Mouse (Mus musculus) small intestine, adult 2 months (tissue): Measurements from ENCODE around the gene Cacnb4. TPM values are rescaled to one million over a fixed set of nuclear protein-coding genes. Genes with fewer than 3 reads are reported as not detected.

Experiments used
- H3K27ac ChIP-seq: fragments of 200-500 bp; 2 replicates; pipeline ENCODE4 v1.5.1; 2012; ENCODE audit warnings: low read depth, low read length, control low read depth, inconsistent platforms; ENCODE audit not compliant: insufficient read depth
- H3K27me3 ChIP-seq: fragments of 200-500 bp; 2 replicates; pipeline ENCODE4 v1.6.1; 2012; ENCODE audit warnings: mild to moderate bottlenecking, moderate library complexity, low read length, inconsistent platforms; ENCODE audit not compliant: control insufficient read depth, insufficient read depth
- H3K36me3 ChIP-seq: fragments of 200-500 bp; 2 replicates; pipeline ENCODE4 v1.6.1; 2012; ENCODE audit warnings: mild to moderate bottlenecking, low read length, control low read depth, inconsistent platforms; ENCODE audit not compliant: control insufficient read depth, insufficient read depth
- H3K4me1 ChIP-seq: fragments of 200-500 bp; 2 replicates; pipeline ENCODE4 v1.6.1; 2012; ENCODE audit warnings: low read length, inconsistent platforms, mixed read lengths; ENCODE audit not compliant: control insufficient read depth, insufficient read depth, insufficient read length
- H3K4me3 ChIP-seq: fragments of 200-500 bp; 2 replicates; pipeline ENCODE4 v1.5.1; 2012; ENCODE audit warnings: low read depth, mild to moderate bottlenecking, control low read depth, inconsistent platforms, low read length, moderate library complexity
- CTCF ChIP-seq: fragments of 200-500 bp; IDR thresholded peaks from 2 replicates; pipeline ENCODE4 v1.5.1; 2012; ENCODE audit warnings: low read depth, mild to moderate bottlenecking, control low read depth, inconsistent platforms, low read length, moderate library complexity, mixed read lengths; ENCODE audit not compliant: insufficient replicate concordance, insufficient read length; ENCODE audit errors: extremely low read depth
- POLR2A ChIP-seq: fragments of 200-500 bp; IDR thresholded peaks from 2 replicates; pipeline ENCODE4 v1.6.1; 2012; ENCODE audit warnings: low read depth, mild to moderate bottlenecking, control low read depth, inconsistent platforms, low read length, moderate library complexity
- WGBS: fragments of 180-500 bp; shearing (Covaris S2); methylation state at CpG from one replicate; pipeline ENCODE4 v1.1.7; 2018; 5-methylcytosine and 5-hydroxymethylcytosine counted together
- polyA plus RNA-seq: library from polyadenylated mRNA; depleted of rRNA; stranded (reverse); fragments of >200 nt; gene quantifications from 2 replicates; pipeline ENCODE4 v1.2.3, GENCODE M21; 2012

Cacnb4 gene
- polyA plus RNA-seq, 1 experiment: 0.03 TPM

DNA sequence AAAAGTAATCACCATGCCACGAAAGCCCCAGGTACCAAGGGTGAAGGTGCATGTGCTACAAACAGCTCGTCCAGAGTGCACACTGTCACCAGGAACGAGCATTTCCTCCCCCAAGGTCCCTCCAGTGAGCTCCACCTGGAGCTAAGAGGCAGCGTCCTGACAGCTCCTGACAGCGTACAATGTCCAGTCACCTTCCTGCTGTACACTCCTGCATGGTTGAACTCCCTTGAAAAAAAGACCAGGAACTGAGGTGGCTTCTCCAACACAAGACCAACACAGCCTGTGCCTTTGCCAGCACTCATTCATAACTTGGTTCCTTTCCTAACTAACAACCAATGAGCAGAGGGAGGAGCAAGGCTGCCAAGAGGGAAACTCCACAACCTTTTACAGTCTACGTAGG lies 255.4 kb downstream of the Cacnb4 start:
- TF ChIP-seq CTCF (no peak), POLR2A (no peak)
- Histone ChIP-seq H3K27me3 (no peaks in the 10 kb centered on the region), H3K4me1 (peaks cover 12% of the 10 kb centered on the region), H3K36me3 (no peaks in the 10 kb centered on the region), H3K27ac (peak overlapping the region; percentile 90), H3K4me3 (no peak overlapping the region)
- 22% methylated on average over 6 of the region's 6 CpGs for WGBS

GRCm38 (mm10) chr2:52420001-52420710 lies 256.5 kb downstream of the Cacnb4 start:
- WGBS: 49% methylated on average over 7 of the region's 7 CpGs
- Histone ChIP-seq H3K27ac (no peak overlapping the region), H3K36me3 (peaks cover 7% of the 10 kb centered on the region), H3K4me1 (peaks cover 12% of the 10 kb centered on the region), H3K4me3 (no peak overlapping the region), H3K27me3 (no peaks in the 10 kb centered on the region)
- TF ChIP-seq CTCF (no peak), POLR2A (no peak)

DNA sequence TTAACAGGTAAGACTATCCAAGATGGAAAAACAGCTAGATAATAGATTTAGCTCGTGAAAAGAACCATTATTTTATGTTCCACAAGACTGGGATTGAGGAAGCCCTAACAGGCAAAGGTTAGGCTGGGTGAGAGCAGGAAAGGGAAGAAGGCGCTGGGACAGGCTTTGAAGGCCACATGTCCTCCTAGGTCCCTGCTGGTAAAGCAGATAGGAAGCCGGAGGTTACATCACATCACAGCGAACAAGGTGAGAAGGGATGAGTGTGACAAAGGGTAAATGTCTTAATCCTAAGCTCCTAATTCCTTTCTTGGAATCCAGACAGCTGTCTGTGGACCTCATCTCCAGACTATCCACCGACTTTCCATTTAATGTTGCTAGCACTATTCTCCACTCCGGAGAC lies 257.3 kb downstream of the Cacnb4 start:
- 70% methylated on average over 6 of the region's 6 CpGs for WGBS
- TF ChIP-seq POLR2A: no peak
- no peak for TF ChIP-seq CTCF
- H3K27ac ChIP-seq: no peak overlapping the region
- H3K36me3 ChIP-seq: peaks cover 7% of the 10 kb centered on the region
- no peaks in the 10 kb centered on the region for H3K27me3 ChIP-seq
- H3K4me3 ChIP-seq: no peak overlapping the region
- H3K4me1 ChIP-seq: peaks cover 12% of the 10 kb centered on the region

DNA sequence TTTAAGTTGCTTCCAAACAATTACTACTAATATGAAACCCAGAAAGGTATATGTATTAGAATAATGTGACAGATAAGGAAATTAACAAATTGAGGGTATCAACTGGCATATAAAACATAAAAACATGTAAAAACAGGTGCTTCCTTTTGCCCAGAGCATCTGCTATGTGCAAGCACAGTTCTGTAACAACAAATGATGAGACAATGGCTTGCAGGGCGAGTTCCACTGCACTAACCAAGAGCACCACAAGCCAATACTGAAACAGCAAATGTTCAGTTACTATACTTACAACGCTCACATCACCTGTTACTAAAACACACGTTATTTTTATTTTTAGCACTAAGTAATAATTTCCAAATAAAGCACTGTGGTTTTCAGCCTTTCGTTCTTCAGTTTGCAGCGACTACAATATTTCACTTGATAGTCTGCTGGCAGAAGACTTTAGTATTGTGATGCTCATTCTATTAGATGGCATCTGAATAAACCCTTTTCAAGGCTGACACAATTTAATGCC lies 264.1 kb downstream of the Cacnb4 start:
- H3K36me3 ChIP-seq: peaks cover 36% of the 10 kb centered on the region
- no peak for TF ChIP-seq POLR2A
- no peak for TF ChIP-seq CTCF
- 92% methylated on average over 5 of the region's 5 CpGs for WGBS

DNA sequence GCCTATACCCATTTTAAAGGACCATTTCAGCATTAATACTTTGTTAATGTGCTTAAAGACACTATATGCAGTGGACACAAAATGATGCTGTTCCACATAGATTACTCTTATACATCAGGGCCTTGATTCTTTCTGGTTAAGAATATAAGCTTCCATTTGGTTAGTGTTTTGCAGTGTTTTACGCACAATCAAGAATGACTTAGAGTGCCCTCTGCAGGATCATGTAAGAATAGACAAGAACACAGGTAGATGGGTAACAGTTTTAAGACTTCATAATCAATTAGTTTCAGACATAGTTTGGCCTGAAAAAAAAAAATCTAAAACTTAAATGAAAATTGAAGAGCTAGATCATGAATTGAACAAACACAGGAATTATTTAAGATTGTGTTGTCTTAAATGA lies 270.2 kb downstream of the Cacnb4 start:
- Histone ChIP-seq H3K36me3 (peaks cover 49% of the 10 kb centered on the region), H3K4me3 (no peak overlapping the region), H3K4me1 (no peaks in the 10 kb centered on the region), H3K27ac (no peak overlapping the region), H3K27me3 (no peaks in the 10 kb centered on the region)
- 62% methylated on average over 1 of the region's 1 CpGs for WGBS
- TF ChIP-seq POLR2A (no peak), CTCF (no peak)

More for the DNA sequence above, 264.1 kb downstream of the Cacnb4 start:
- Histone ChIP-seq H3K27me3 (no peaks in the 10 kb centered on the region), H3K4me3 (no peak overlapping the region), H3K4me1 (no peaks in the 10 kb centered on the region), H3K27ac (no peak overlapping the region)

- 91% methylated on average over 5 of the region's 5 CpGs for WGBS
- H3K4me1 ChIP-seq: no peaks in the 10 kb centered on the region
- no peaks in the 10 kb centered on the region for H3K27me3 ChIP-seq
- H3K27ac ChIP-seq: no peak overlapping the region
- no peak overlapping the region for H3K4me3 ChIP-seq
- peaks cover 42% of the 10 kb centered on the region for H3K36me3 ChIP-seq
- no peak for TF ChIP-seq CTCF
- no peak for TF ChIP-seq POLR2A
Measured at GRCm38 (mm10) chr2:52405238-52405637, 271.4 kb downstream of the Cacnb4 start.

DNA sequence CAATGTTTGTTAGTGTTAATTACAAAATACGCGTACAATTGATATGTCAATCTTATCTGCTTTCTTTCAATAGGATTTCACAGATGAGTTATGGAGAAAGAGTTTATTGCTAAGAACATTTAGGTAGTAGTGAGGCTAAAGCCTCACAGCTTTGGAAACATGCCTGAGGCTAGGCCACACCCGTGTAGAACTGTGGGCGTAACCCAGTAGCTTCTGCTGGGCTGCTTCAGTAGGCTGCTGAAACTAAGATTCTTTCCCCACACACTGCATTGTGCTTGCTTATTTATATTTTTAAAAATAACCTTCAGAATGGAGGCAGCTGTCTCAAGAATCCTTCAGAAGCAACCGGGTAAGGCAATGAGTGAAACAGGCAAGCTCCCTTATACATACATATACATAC lies 282.1 kb downstream of the Cacnb4 start:
- H3K36me3 ChIP-seq: peaks cover 2% of the 10 kb centered on the region
- 73% methylated on average over 5 of the region's 5 CpGs for WGBS
- peaks cover under 1% of the 10 kb centered on the region; the same call in 1 of the 2 replicates for H3K4me1 ChIP-seq
- H3K27ac ChIP-seq: no peak overlapping the region
- H3K27me3 ChIP-seq: no peaks in the 10 kb centered on the region
- TF ChIP-seq CTCF (no peak), POLR2A (no peak)
- H3K4me3 ChIP-seq: no peak overlapping the region
